Mouse (Mus musculus): ENCODE data around the gene Nr1i2. TPM values are rescaled to one million over a fixed set of nuclear protein-coding genes. Genes with fewer than 3 reads are reported as not detected.
A peak's percentile ranks its signal among the peaks of the same experiment; 100 is the strongest.
"Not testable (repeated sequence)": the region's sequence is repeated elsewhere in the genome, so short reads cannot be mapped to it uniquely, and the experiment has no call there.

Gene Nr1i2
- polyA plus RNA-seq (2012; rRNA removed), result not detected in 2 replicates

GRCm38 (mm10) chr16:38294685-38295348 lies at the start of gene Nr1i2:
Nr1i2 (minus strand) TSS chr16:38294824.
- Histone ChIP-seq H3K4me3 (ENCODE audit: insufficient read depth, low read length) (no peak within 1 kb of the TSS), H3K27ac (ENCODE audit: insufficient read depth, low read length) (no peak within 1 kb of the TSS), H3K4me1 (ENCODE audit: control insufficient read depth, insufficient read depth, low read length) (no peaks in the 10 kb centered on the region)
- TF ChIP-seq POLR2A (IDR thresholded peaks at IDR 0.05; ENCODE audit: extremely low read depth, insufficient read depth, low read length), result no peak
- TF ChIP-seq CTCF (IDR thresholded peaks at IDR 0.05; ENCODE audit: extremely low read depth, insufficient read depth, low read length), result no peak

- H3K27ac ChIP-seq (ENCODE audit: insufficient read depth, low read length), result no peak within 1 kb of the TSS
- TF ChIP-seq CTCF (IDR thresholded peaks at IDR 0.05; ENCODE audit: extremely low read depth, insufficient read depth, low read length), result no peak
- no peaks in the 10 kb centered on the region for H3K4me1 ChIP-seq (ENCODE audit: control insufficient read depth, insufficient read depth, low read length)
- peak within 1 kb of the TSS; percentile 30 for H3K4me3 ChIP-seq (ENCODE audit: insufficient read depth, low read length)
Observed at GRCm38 (mm10) chr16:38341396-38342324, 47.0 kb upstream of the Nr1i2 start, which contains the start of gene Maats1. Maats1 (minus strand) TSS chr16:38342143.

GRCm38 (mm10) chr16:38338077-38338476 lies 43.5 kb upstream of the Nr1i2 start:
- H3K4me3 ChIP-seq (ENCODE audit: insufficient read depth, low read length); H3K4me1 ChIP-seq (ENCODE audit: control insufficient read depth, insufficient read depth, low read length); H3K27ac ChIP-seq (ENCODE audit: insufficient read depth, low read length): not testable (repeated sequence)

GRCm38 (mm10) chr16:38334431-38334830 lies 39.8 kb upstream of the Nr1i2 start:
- no peak for TF ChIP-seq CTCF (IDR thresholded peaks at IDR 0.05; ENCODE audit: extremely low read depth, insufficient read depth, low read length)
- TF ChIP-seq POLR2A (IDR thresholded peaks at IDR 0.05; ENCODE audit: extremely low read depth, insufficient read depth, low read length), result no peak
- Histone ChIP-seq H3K4me3 (ENCODE audit: insufficient read depth, low read length) (no peak overlapping the region), H3K27ac (ENCODE audit: insufficient read depth, low read length) (no peak overlapping the region), H3K4me1 (ENCODE audit: control insufficient read depth, insufficient read depth, low read length) (no peaks in the 10 kb centered on the region)

- Histone ChIP-seq H3K27ac (ENCODE audit: insufficient read depth, low read length) (no peak overlapping the region), H3K4me3 (ENCODE audit: insufficient read depth, low read length) (no peak overlapping the region), H3K4me1 (ENCODE audit: control insufficient read depth, insufficient read depth, low read length) (no peaks in the 10 kb centered on the region)
- TF ChIP-seq CTCF (IDR thresholded peaks at IDR 0.05; ENCODE audit: extremely low read depth, insufficient read depth, low read length) (no peak), POLR2A (IDR thresholded peaks at IDR 0.05; ENCODE audit: extremely low read depth, insufficient read depth, low read length) (no peak)
Observed at GRCm38 (mm10) chr16:38329340-38329739, 34.7 kb upstream of the Nr1i2 start.

- H3K27ac ChIP-seq (ENCODE audit: insufficient read depth, low read length), result no peak overlapping the region
- no peak overlapping the region for H3K4me3 ChIP-seq (ENCODE audit: insufficient read depth, low read length)
- H3K4me1 ChIP-seq (ENCODE audit: control insufficient read depth, insufficient read depth, low read length), result no peaks in the 10 kb centered on the region
- no peak for TF ChIP-seq CTCF (IDR thresholded peaks at IDR 0.05; ENCODE audit: extremely low read depth, insufficient read depth, low read length)
- no peak for TF ChIP-seq POLR2A (IDR thresholded peaks at IDR 0.05; ENCODE audit: extremely low read depth, insufficient read depth, low read length)
Observed at GRCm38 (mm10) chr16:38326778-38327397, 32.3 kb upstream of the Nr1i2 start.

GRCm38 (mm10) chr16:38324311-38324710 lies 29.7 kb upstream of the Nr1i2 start:
- Histone ChIP-seq H3K4me1 (ENCODE audit: control insufficient read depth, insufficient read depth, low read length) (no peaks in the 10 kb centered on the region), H3K4me3 (ENCODE audit: insufficient read depth, low read length) (no peak overlapping the region), H3K27ac (ENCODE audit: insufficient read depth, low read length) (no peak overlapping the region)
- TF ChIP-seq POLR2A (IDR thresholded peaks at IDR 0.05; ENCODE audit: extremely low read depth, insufficient read depth, low read length) (no peak), CTCF (IDR thresholded peaks at IDR 0.05; ENCODE audit: extremely low read depth, insufficient read depth, low read length) (no peak)

- peak; percentile 63 for TF ChIP-seq CTCF (IDR thresholded peaks at IDR 0.05; ENCODE audit: extremely low read depth, insufficient read depth, low read length)
- no peak for TF ChIP-seq POLR2A (IDR thresholded peaks at IDR 0.05; ENCODE audit: extremely low read depth, insufficient read depth, low read length)
Observed at GRCm38 (mm10) chr16:38321452-38321935, 26.9 kb upstream of the Nr1i2 start.

GRCm38 (mm10) chr16:38319087-38319486 lies 24.5 kb upstream of the Nr1i2 start:
- H3K4me1 ChIP-seq (ENCODE audit: control insufficient read depth, insufficient read depth, low read length), result no peaks in the 10 kb centered on the region
- H3K27ac ChIP-seq (ENCODE audit: insufficient read depth, low read length), result no peak overlapping the region
- TF ChIP-seq POLR2A (IDR thresholded peaks at IDR 0.05; ENCODE audit: extremely low read depth, insufficient read depth, low read length) (no peak), CTCF (IDR thresholded peaks at IDR 0.05; ENCODE audit: extremely low read depth, insufficient read depth, low read length) (no peak)
- H3K4me3 ChIP-seq (ENCODE audit: insufficient read depth, low read length), result no peak overlapping the region

More at GRCm38 (mm10) chr16:38321452-38321935, 26.9 kb upstream of the Nr1i2 start:
- H3K4me3 ChIP-seq (ENCODE audit: insufficient read depth, low read length), result no peak overlapping the region
- no peaks in the 10 kb centered on the region for H3K4me1 ChIP-seq (ENCODE audit: control insufficient read depth, insufficient read depth, low read length)
- H3K27ac ChIP-seq (ENCODE audit: insufficient read depth, low read length), result no peak overlapping the region

Measured in cortical plate, adult 2 months (tissue).